Mouse (Mus musculus) neutrophil, adult 83 days (primary cell): ENCODE results near the gene P4ha1. TPM values are rescaled to one million over a fixed set of nuclear protein-coding genes. Genes with fewer than 3 reads are reported as not detected.

ENCODE experiments used
- total RNA-seq, 2 experiments: library from RNA; stranded (reverse); gene quantifications; one replicate each; pipeline ENCODE4 v1.2.4; 2023

Gene P4ha1
- total RNA-seq, result 1 to 10 TPM; 7.4 to 7.5 TPM

GRCm38 (mm10) chr10:59323100-59323487 is at the start of gene P4ha1:
TSS of gene P4ha1 (plus strand) at chr10:59323296.

GRCm38 (mm10) chr10:59395461-59395860 is 72.4 kb downstream of the P4ha1 start, which contains the start of gene Gm10273:
TSS of gene Gm10273 (plus strand) at chr10:59395632.

GRCm38 (mm10) chr10:59402899-59403792 is 80.0 kb downstream of the P4ha1 start, which contains the start of gene Pla2g12b:
TSS of gene Pla2g12b (plus strand) at chr10:59403660.

Other genes with a start within 250 kb of the P4ha1 start
- 10 to 100 TPM; 11.6 to 13.0 TPM for gene Sept10, start 101.4 kb upstream of the P4ha1 start, total RNA-seq
- 10 to 100 TPM; 36.4 to 40.3 TPM for gene Sowahc, start 101.3 kb upstream of the P4ha1 start, total RNA-seq
- gene Gm10273, start 72.3 kb downstream of the P4ha1 start, total RNA-seq, result 10 to 100 TPM in 1 of 2 experiments, not detected in 1; 15.4 TPM
- not detected for gene Pla2g12b, start 80.4 kb downstream of the P4ha1 start, total RNA-seq
- gene Oit3, start 118.5 kb downstream of the P4ha1 start, total RNA-seq, result not detected